Mouse (Mus musculus): ENCODE data around the gene Abca7.

- TF ChIP-seq CTCF (IDR thresholded peaks at IDR 0.05; ENCODE audit: borderline replicate concordance, insufficient read depth, low read length) = peak; percentile 70
- peak; percentile 25 for TF ChIP-seq POLR2A (IDR thresholded peaks at IDR 0.05; ENCODE audit: low read depth, low read length)
These were observed 9.3 kb upstream of the Abca7 start for GRCm38 (mm10) chr10:79986963-79987362.

Data from embryonic fibroblast, embryonic 13.5 days (primary cell).